Mouse (Mus musculus) MN1 (cell line): ENCODE data around the gene Gm11214.

Source experiments
- DNase-seq: peaks from one replicate; pipeline ENCODE4 v3.0.0-alpha.2; 2016; ENCODE audit warnings: low spot score

The Gm11214 gene

DNA sequence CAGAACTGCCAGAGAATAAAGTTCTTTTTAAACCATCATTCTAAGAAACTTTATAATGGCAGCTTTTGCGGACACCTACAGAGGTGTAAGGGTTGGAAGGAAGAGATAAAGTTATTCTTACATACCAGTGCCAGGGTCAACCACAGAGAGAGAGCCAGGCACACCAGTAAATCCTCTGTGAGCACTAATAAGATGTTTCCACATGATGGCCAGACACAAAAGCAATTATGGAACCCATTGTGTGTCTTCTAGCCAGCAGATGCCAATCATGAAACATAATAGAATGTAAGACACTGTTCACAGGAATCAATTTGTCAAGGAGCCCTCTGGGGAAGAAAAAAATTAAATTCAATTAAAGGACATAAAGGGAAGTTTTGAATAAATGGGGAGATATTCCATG lies 1.8 kb downstream of the Gm11214 start:
- no peak for DNase-seq

DNA sequence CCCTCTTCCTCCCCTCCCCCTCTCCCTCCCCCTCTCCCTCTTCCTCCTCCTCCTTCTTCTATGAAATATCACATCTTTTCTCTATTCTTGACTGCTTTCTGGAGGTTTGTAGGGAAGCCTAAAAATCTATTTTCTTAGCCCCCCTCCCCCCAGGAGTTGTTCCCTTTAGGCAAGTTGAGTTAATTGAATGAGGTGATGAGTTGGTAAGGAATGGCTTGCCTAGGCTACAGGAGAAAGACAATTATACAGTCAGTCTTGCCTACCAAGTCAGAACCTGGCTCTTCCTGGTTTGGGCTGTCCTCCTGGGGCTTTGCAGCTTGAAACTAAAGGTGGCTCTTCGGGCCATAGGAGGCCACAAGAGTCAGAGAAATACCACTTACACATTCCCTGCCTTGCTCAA lies 3.4 kb downstream of the Gm11214 start:
- no peak for DNase-seq

DNA sequence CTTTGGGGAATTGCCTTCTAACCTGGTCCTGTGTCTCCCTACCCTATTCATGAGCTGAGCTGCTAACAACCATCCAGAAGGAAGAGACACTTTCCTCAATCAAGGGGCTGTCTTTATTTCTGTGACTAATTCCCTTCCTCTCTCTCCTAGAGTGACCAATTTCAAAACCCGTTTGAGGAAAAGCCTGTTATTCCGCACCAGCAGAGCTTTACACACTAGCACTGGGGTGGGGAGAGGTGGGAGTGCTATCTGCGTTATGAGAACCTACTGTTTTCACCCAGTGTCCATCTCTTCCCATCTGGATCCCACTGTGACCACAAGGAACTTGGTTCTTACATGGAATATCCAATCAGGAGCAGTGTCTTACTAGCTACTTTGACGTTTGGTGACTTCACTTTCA lies 4.1 kb downstream of the Gm11214 start:
- no peak for DNase-seq

DNA sequence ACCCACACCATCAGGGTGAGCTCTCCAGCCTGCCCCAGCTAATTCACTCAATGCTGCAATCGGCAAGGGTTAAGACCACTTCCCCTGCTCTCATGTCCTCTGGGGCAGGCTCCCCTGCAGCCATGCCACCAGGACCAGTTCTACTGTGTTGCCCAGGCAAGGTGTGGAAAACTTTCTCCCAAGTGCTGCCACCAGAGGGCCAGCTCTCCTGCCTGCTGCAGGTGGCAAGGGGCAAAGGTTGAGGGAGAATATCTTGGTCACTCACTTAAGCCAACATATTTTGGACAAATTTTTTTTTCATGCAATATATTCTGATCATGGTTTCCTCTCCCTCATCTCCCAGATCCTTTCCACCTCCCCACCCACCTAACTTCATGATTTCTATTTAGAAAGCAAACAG lies 8.8 kb downstream of the Gm11214 start:
- DNase-seq: no peak

DNA sequence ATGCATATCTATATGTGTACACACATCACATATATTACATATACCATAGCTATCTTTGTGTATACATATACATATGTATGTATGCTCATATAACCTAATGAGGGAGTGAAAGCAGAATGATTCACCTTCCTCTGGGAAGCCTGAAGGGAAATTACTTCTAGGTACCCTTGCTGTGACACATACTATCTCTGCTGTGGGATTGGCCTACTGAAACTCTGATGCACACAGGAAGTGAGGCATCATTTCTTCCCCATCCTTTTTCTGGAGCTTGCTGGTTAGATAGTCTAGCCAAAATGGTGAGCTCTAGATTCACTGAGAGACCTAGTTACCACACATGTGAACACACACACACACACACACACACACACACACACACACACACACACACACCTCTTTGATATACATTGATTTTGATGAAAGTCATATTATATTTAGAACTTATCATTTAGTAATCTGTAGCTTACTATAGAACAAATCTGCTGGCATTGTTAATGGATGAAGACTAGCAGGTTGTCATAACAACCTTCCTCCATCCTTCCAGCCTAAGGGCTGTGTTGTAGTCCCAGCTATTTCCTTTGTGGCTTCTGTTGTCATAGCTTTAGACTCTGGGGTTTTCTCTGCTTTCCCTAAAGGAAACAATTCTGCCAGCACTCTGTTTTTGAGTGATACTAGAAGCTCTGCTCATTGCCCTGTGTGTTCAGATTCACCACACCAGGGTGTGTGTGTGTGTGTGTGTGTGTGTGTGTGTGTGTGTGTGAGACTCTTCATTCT lies 19.0 kb downstream of the Gm11214 start:
- no peak for DNase-seq

DNA sequence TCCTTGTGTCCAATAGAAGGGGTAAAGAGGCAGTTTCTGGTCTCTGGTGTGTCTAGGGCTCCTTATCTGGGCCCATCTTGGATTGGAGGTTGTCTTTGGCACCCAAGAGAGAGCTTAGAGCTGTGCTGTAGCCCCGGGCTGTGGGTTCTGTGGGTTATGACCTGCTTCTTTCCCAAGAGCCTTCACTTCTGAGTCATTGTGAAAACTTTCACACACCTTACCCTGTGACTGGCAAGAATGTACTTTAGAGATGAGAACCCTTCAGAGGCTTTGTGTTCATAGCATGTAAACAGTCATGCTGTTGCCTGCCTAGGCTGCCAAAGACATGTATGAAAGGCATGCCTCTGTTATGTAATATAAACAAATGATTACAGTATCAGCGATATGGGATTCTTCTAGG lies 23.3 kb downstream of the Gm11214 start:
- DNase-seq: no peak

DNA sequence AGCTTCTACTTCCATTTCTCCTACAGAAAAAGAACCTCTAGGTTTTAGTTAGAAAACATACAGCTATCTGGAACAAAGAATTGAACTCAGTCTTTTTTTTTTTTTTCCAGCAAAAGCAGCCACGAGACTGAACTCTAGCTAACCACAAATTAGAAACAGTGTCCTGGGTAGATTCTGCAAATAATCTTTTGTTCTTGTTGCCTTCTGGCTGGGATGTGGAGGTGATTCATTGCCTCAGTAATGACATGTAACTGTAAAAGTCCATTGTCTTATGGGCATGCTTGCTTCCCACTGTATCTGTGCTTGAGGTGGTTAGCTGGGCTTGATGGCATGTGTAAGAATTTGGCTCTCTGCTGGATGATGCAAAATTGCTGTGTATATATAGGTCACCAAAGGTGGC lies 24.6 kb downstream of the Gm11214 start:
- DNase-seq: no peak

DNA sequence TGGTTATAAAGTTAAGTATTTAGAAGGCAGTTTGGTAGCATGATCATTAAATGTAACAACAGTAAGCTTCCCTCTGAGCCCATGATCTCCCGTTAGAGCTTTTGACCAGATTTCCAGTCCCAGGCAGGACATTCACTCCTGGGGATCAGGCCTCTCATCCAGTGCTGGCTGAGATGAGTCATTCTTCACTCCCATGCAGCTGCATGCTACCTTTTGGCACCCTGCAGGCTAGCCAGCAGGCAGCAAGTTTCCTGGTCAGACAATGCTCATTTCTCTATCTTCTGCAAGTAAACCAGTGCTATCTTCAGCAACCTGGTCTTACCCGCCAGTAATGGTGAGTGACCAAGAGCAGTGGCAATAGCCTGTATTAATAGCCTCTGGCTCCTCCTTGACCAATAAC lies 30.0 kb downstream of the Gm11214 start:
- DNase-seq: no peak

DNA sequence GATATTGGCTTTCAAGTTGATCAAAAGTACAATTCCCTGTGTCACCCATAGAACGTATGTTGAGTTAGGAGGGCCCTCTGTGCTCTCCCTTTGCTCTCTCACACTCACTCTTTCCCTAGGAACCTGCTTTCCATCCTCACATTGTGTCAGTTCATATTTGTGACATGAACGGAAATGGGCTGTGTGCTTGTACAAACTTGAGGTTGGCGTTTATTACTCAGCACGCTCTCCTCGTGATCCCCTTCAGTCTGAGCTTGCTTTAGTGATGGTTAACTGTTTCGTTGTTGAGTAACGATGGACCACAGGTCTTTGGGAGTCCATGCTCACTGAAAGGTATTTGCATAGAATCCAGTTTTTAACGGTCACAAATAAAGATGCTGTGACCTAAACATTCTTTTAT lies 36.1 kb downstream of the Gm11214 start:
- DNase-seq: no peak

DNA sequence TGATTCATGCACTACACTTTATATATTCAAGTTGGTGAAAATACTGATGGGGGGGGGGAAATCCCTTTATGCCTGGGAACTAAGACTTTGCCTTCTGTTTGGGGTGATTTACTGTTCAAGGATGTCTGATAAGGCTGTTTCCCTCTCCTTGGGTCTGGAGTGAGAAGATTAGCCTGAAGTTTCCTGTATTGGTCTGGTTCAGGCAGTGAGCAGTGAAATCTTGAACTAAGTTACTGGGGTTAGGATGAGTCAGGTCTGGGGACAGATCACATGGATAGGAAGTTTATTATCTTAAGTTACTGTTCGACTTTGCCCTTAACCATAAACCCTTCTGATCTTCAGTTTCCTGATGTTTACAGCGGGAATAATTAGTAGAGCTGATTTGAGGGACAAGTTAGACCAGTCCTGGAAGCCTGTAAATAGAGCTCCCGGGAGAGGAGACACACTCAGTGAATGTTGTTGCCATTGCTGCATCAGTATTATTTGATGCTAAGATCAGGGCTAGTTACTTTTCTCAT lies 37.6 kb downstream of the Gm11214 start:
- DNase-seq: no peak

DNA sequence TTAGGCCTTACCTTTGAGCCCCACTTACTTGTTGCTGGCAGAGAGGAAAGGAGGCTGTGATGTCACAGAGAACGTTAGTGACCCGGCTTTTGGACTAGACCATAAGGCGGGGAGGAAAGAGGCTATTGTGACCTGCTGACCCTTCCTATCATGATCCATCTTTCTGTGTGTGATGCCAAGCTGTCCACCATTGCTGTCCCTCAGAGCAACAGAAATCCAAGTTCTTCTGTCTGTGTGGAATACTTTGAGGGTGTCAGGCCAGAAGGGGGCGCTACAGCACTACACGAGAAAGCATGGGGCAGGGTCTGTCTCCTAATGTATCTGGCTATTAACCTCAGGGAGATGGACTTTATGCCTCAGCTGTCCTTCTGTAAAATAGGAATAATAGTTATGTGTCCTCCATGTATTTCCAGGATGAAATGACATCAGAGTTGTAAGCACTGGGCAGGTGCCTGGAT lies 40.8 kb downstream of the Gm11214 start, which contains the start of gene Tex48:
Tex48 (minus strand) TSS at position 51 of the 458 bp plus-strand sequence.
- no peak for DNase-seq

DNA sequence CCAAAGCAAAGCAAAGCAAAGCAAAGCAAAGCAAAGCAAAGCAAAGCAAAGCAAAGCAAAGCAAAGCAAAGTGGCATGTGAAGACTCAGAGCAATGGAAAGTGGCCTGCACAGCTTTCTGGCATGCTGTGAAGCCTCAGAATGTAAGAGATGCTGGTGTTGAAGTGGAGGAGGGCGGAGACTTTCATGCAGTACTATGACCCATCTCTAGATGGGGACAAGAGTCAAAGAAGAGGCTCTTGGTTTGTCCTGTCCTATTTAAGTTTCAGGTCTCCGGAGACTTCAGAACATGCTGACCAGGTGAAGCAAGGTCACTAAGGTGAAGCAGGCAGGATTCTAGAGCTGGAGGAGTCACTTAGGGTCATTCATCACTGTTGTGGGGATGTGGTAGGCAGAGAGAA lies 41.3 kb downstream of the Gm11214 start:
- no peak for DNase-seq
